Mouse (Mus musculus) cerebellum, adult 11 months (tissue): ENCODE data around the gene Adcy2.

ENCODE experiments used
- DNase-seq: peaks from one replicate; pipeline ENCODE4 v3.0.0; 2022

Gene Adcy2

GRCm38 (mm10) chr13:68959406-68959805 is 39.9 kb downstream of the Adcy2 start:
- no peak for DNase-seq

DNA sequence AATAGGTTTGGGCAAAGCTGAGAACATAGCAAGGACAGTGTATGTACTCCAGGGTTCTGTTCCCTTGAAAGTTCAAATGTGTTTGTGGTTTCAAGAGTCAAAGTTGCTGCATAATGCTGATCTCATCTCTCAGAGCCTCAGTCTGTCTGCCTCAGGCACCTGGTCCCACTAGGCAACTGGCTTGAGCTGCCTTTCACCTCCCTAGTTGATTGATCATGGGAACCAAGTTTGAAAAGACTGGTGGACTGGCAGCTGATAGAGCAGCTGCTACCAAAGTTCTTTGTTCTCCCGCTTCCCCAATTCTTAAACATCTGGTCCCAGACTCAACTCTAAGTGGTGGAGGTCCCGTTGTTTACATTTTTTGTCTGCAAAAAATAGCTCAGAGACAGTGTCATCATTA is 56.6 kb downstream of the Adcy2 start:
- no peak for DNase-seq

DNA sequence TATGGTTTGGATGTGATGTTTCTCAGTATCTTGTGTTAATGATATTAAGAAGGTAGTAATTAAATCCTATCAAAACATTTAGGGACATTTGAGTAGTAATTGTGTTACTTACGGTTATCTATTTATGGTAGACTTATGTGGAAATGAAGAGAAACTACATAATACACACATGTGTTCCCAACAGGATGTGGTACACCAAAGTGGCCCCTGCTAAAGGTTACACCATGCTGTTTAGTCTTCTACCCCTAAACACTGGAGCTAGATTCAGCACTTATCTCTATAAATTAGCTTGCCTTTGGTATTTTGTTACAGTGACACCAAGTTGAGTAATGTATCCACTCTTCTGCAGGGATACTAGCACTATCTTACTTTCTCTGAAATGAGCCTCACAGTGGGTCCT is 57.9 kb downstream of the Adcy2 start:
- DNase-seq = no peak

GRCm38 (mm10) chr13:68932283-68932647 is 67.1 kb downstream of the Adcy2 start:
- no peak for DNase-seq

DNA sequence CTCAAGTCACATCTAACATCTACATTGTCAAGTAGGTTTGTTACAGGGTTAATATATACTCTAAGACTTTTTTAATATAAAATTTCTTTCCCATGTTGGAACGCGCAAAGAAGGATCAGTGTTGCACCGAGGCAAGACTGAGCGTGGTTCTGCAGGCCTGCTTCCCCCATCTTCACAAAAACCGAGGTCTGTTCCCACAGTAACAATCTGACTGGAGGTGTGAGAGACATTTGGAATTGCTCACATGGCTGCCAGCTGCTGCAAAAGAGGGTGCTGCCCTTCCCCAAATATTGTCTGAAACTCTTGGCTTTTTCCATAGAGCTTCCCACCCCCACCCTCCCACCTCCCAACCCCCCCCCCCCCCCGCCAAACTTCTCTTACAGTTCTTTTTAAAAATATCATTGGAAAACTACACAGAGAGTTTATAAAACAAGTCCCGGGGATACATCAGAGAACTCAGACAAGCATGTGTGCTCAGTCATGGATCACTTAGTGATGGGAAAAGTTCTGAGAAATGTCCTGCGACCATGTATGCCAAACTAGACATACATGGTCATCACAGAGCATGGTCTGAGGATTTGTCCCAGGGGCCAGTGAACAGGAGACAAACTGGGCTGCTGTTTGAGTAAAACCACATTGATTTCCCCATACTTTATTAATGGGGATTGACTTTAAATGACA is 67.6 kb downstream of the Adcy2 start:
- DNase-seq = no peak

DNA sequence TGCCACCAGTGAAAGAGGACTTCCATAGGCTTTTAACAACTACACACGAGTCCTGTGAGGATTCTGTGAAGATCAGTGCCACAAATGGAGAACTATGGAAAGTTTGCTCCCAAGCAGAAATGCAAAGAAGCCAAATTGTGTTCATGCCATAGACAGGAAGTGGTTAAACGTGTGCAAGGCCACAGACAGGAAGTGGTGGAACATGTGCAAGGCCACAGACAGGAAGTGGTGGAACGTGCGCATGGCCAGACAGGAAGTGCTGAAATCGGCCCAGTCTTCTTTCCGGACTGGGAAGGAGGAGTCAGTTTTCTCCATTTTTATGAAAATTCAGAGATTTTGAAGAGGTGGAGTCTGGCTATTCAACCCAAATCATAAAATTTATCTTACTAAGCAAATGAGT is 70.9 kb downstream of the Adcy2 start:
- DNase-seq = no peak

- DNase-seq = no peak
These were observed 85.6 kb downstream of the Adcy2 start for GRCm38 (mm10) chr13:68913666-68914288.

- DNase-seq = no peak
These were observed 92.7 kb downstream of the Adcy2 start for GRCm38 (mm10) chr13:68906667-68907066.

GRCm38 (mm10) chr13:68902708-68903107 is 96.6 kb downstream of the Adcy2 start:
- no peak for DNase-seq

DNA sequence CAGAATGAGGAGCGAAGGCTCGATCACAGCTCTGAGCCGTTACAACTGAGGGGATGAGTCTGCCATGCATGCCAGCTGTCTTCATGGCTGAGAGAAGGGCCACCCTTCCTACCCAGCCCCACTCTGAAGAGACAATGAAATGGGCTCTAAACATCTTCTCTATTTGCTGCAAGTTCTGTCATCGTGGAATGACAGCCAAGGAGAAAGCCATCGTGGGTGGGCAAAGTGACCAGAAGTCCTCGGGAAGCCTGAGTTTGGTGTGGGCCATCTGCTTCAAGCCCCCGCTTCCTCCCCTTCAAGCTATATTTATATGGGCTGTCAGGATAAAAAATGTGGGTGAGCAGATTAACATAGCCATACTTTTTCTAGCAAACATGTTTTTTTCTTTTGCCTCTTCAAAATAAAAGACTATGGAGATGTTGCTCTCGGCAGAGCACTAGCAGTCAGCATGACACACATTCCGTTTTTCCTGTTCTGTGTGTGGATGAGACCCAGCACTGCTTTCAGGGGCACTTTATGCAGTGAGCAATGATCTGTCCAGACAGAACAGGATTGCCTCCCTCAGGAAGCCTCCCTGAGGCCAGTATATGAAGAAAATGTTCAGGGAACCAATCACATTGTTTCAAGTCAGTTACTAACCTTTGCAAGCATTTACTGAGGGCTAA is 109.3 kb downstream of the Adcy2 start:
- no peak for DNase-seq

GRCm38 (mm10) chr13:68868776-68869175 is 130.6 kb downstream of the Adcy2 start:
- no peak for DNase-seq

GRCm38 (mm10) chr13:68867940-68868655 is 131.2 kb downstream of the Adcy2 start:
- DNase-seq = no peak

DNA sequence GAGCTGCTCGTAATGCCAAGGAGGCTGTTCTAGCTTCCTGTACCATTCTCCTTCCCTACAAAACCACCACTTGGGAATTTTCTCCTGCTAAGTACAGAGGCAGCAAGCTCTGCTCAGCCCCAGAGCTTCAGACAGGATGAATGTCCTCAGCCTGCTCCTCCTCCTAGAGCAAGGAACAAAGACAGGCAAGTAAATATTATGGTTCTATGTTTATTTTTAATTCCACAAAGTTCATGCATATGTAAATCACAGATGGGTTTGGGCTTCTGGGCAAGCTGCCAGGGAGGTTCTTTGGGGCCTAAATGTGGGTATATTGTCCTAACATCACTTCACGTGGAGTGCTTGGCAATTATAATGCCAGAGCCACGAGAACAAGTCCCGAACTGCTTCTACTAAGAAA is 139.3 kb downstream of the Adcy2 start:
- no peak for DNase-seq

DNA sequence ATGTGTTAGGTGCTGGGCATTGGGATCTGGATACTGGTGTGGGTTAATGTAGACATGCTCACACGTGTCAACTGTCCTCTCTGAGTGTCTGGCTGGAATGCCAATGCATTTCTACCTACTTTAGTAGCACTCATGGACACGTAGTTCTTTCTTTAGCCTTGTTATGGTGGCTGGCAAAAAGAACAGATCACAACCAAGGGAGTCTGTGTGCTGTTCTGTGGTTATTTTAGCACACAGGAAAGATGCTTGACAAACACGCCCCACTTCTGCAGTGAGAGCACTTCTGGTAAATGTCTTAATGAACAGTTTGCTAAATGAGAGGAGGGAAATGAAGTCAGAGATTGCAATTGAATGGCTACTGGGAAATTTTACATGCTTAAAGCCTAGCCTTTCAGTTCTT is 151.1 kb downstream of the Adcy2 start:
- no peak for DNase-seq

GRCm38 (mm10) chr13:68839517-68839916 is 159.8 kb downstream of the Adcy2 start:
- no peak for DNase-seq

GRCm38 (mm10) chr13:68836183-68836582 is 163.2 kb downstream of the Adcy2 start:
- DNase-seq = no peak

GRCm38 (mm10) chr13:68835424-68836045 is 163.8 kb downstream of the Adcy2 start:
- no peak for DNase-seq

GRCm38 (mm10) chr13:68832141-68832540 is 167.2 kb downstream of the Adcy2 start:
- no peak for DNase-seq

- DNase-seq = no peak
These were observed 169.1 kb downstream of the Adcy2 start for GRCm38 (mm10) chr13:68830030-68830759.

GRCm38 (mm10) chr13:68828441-68828840 is 170.9 kb downstream of the Adcy2 start:
- no peak for DNase-seq

- no peak for DNase-seq
These were observed 172.9 kb downstream of the Adcy2 start for GRCm38 (mm10) chr13:68826461-68826860.

DNA sequence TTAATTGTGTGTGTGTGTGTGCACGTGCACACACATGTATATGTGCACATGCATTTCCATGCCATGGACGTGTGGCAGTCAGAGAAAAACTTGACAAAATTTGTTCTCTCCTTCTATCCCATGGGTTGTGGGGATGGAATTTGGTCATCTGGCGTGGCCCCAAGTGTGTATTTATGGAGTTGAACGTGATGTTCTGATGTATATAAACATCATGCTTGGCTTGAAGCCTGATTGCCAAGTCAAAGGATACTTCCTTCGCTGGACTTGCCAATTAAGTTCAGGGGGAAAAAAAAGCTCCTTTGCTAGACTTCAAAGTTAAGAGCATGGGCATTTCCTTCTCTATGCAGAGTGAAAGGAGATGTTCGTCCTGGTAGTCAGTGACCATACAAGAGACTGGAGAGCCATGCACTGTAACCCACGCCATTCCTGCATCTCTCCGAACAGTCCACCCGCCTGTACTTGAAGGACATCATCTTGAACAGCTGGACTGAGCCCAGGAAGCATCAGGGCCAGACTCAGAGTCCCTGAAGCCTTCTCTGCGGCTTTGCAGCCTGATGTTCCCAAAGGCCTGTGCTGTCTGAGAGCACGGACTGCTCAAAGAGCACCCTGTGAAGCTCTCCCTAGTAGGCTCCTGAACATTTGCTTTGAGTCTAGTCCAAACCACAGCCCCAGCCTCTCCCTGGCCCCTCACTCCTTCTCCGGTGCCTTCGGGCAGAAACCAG is 178.3 kb downstream of the Adcy2 start:
- DNase-seq = no peak
